Mouse (Mus musculus): ENCODE measurements at regions not wholly inside any gene's neighbourhood (a gene's known extent, or its start where the extent isn't known, plus 50 kb on each side); places are given as distances from the start of the nearest gene placed in this dataset.

GRCm38 (mm10) chr14:120804183-120804848 lies 106.7 kb upstream of the Ipo5 start:
- no peak for TF ChIP-seq CTCF (IDR thresholded peaks at IDR 0.05; ENCODE audit: borderline replicate concordance, extremely low read depth, insufficient read depth, insufficient read length)
- TF ChIP-seq POLR2A (IDR thresholded peaks at IDR 0.05; ENCODE audit: borderline replicate concordance, extremely low read depth, insufficient read depth, insufficient read length, poor library complexity, severe bottlenecking), result no peak

Measured in brain, embryonic 14.5 days (tissue).